Mouse (Mus musculus): ENCODE data around the gene Tsc1. TPM values are rescaled to one million over a fixed set of nuclear protein-coding genes. Genes with fewer than 3 reads are reported as not detected.

The Tsc1 gene
- 8.9 and 10.0 TPM in 2 replicates for polyA plus RNA-seq (2015; fragmentation: Nextera tagmentation; extraction: Ambion mirVana)

- peak within 1 kb of the TSS; percentile 86 for H3K9ac ChIP-seq
- H3K4me1 ChIP-seq (replicated peaks), result peaks cover 49% of the 10 kb centered on the region
- peak; percentile 93 for ATAC-seq (ENCODE audit: insufficient read depth)
- peak within 1 kb of the TSS; percentile 99 for H3K4me3 ChIP-seq (replicated peaks)
- no peaks in the 10 kb centered on the region for H3K36me3 ChIP-seq (replicated peaks)
- H3K4me2 ChIP-seq, result peak within 1 kb of the TSS; percentile 89
- H3K9me3 ChIP-seq (replicated peaks), result no peaks in the 10 kb centered on the region
- WGBS (ENCODE audit: insufficient replicate concordance), result 2% methylated on average over 45 of the region's 47 CpGs
- H3K27ac ChIP-seq (replicated peaks), result peak within 1 kb of the TSS; percentile 91
- no peaks in the 10 kb centered on the region; the same call in 1 of the 2 replicates for H3K27me3 ChIP-seq
Observed at GRCm38 (mm10) chr2:28640461-28641424, at the start of gene Tsc1. Tsc1 (plus strand) TSS chr2:28641228.

- Histone ChIP-seq H3K9me3 (replicated peaks) (no peaks in the 10 kb centered on the region), H3K4me1 (replicated peaks) (peaks cover 39% of the 10 kb centered on the region), H3K4me3 (replicated peaks) (no peak overlapping the region), H3K4me2 (no peak overlapping the region), H3K27ac (replicated peaks) (no peak overlapping the region), H3K9ac (no peak overlapping the region), H3K36me3 (replicated peaks) (no peaks in the 10 kb centered on the region), H3K27me3 (no peaks in the 10 kb centered on the region)
- 28% methylated on average over 2 of the region's 2 CpGs for WGBS (ENCODE audit: insufficient replicate concordance)
- ATAC-seq (ENCODE audit: insufficient read depth), result no peak
Observed at GRCm38 (mm10) chr2:28591479-28591878, 49.5 kb upstream of the Tsc1 start.

- H3K9ac ChIP-seq, result no peak overlapping the region
- peak overlapping the region; percentile 48 for H3K4me2 ChIP-seq
- H3K4me3 ChIP-seq (replicated peaks), result peak overlapping the region; percentile 22; the same call in 1 of the 2 replicates
- no peak for ATAC-seq (ENCODE audit: insufficient read depth)
- H3K4me1 ChIP-seq (replicated peaks), result peaks cover 52% of the 10 kb centered on the region
- no peak overlapping the region for H3K27ac ChIP-seq (replicated peaks)
- no peaks in the 10 kb centered on the region for H3K36me3 ChIP-seq (replicated peaks)
- no peaks in the 10 kb centered on the region for H3K27me3 ChIP-seq
- WGBS (ENCODE audit: insufficient replicate concordance), result 5% methylated on average over 15 of the region's 15 CpGs
- 0 out of 2 replicates have a peak, but pooled peaks cover 3% of the 10 kb centered on the region for H3K9me3 ChIP-seq (replicated peaks)
Observed at GRCm38 (mm10) chr2:28592809-28593208, 48.2 kb upstream of the Tsc1 start.

GRCm38 (mm10) chr2:28596021-28596420, 45.0 kb upstream of the Tsc1 start:
- 14% methylated on average over 7 of the region's 7 CpGs for WGBS (ENCODE audit: insufficient replicate concordance)

GRCm38 (mm10) chr2:28596998-28597397, 44.0 kb upstream of the Tsc1 start:
- WGBS (ENCODE audit: insufficient replicate concordance), result 62% methylated on average over 7 of the region's 7 CpGs
- H3K4me2 ChIP-seq, result peak overlapping the region; percentile 60
- peaks cover 94% of the 10 kb centered on the region for H3K4me1 ChIP-seq (replicated peaks)
- peak overlapping the region; percentile 94 for H3K27ac ChIP-seq (replicated peaks)
- H3K27me3 ChIP-seq, result no peaks in the 10 kb centered on the region
- H3K9me3 ChIP-seq (replicated peaks), result 0 out of 2 replicates have a peak, but pooled peaks cover 3% of the 10 kb centered on the region
- no peaks in the 10 kb centered on the region for H3K36me3 ChIP-seq (replicated peaks)
- no peak overlapping the region for H3K9ac ChIP-seq
- ATAC-seq (ENCODE audit: insufficient read depth), result no peak
- no peak overlapping the region for H3K4me3 ChIP-seq (replicated peaks)

More at GRCm38 (mm10) chr2:28596021-28596420, 45.0 kb upstream of the Tsc1 start:
- Histone ChIP-seq H3K9me3 (replicated peaks) (0 out of 2 replicates have a peak, but pooled peaks cover 3% of the 10 kb centered on the region), H3K9ac (no peak overlapping the region; the same call in 1 of the 2 replicates), H3K4me2 (peak overlapping the region; percentile 2; the same call in 1 of the 2 replicates), H3K27me3 (no peaks in the 10 kb centered on the region), H3K27ac (replicated peaks) (peak overlapping the region; percentile 94), H3K36me3 (replicated peaks) (no peaks in the 10 kb centered on the region), H3K4me1 (replicated peaks) (peaks cover 84% of the 10 kb centered on the region), H3K4me3 (replicated peaks) (no peak overlapping the region)
- peak; percentile 46 for ATAC-seq (ENCODE audit: insufficient read depth)

- peak; percentile 79 for ATAC-seq (ENCODE audit: insufficient read depth)
- H3K4me2 ChIP-seq, result peak overlapping the region; percentile 60
- H3K4me3 ChIP-seq (replicated peaks), result peak overlapping the region; percentile 14
- peak overlapping the region; percentile 94 for H3K27ac ChIP-seq (replicated peaks)
- H3K9ac ChIP-seq, result peak overlapping the region; percentile 58
- H3K36me3 ChIP-seq (replicated peaks), result no peaks in the 10 kb centered on the region
- H3K27me3 ChIP-seq, result no peaks in the 10 kb centered on the region
- WGBS (ENCODE audit: insufficient replicate concordance), result 21% methylated on average over 7 of the region's 7 CpGs
- H3K4me1 ChIP-seq (replicated peaks), result peaks cover 96% of the 10 kb centered on the region
- H3K9me3 ChIP-seq (replicated peaks), result 0 out of 2 replicates have a peak, but pooled peaks cover 3% of the 10 kb centered on the region
Observed at GRCm38 (mm10) chr2:28597733-28598547, 43.1 kb upstream of the Tsc1 start.

- H3K9me3 ChIP-seq (replicated peaks), result 0 out of 2 replicates have a peak, but pooled peaks cover 3% of the 10 kb centered on the region
- peaks cover 98% of the 10 kb centered on the region for H3K4me1 ChIP-seq (replicated peaks)
- H3K4me3 ChIP-seq (replicated peaks), result no peak overlapping the region
- H3K9ac ChIP-seq, result peak overlapping the region; percentile 58
- H3K36me3 ChIP-seq (replicated peaks), result no peaks in the 10 kb centered on the region
- 9% methylated on average over 12 of the region's 12 CpGs for WGBS (ENCODE audit: insufficient replicate concordance)
- peak overlapping the region; percentile 94 for H3K27ac ChIP-seq (replicated peaks)
- ATAC-seq (ENCODE audit: insufficient read depth), result no peak
- peak overlapping the region; percentile 60 for H3K4me2 ChIP-seq
- H3K27me3 ChIP-seq, result no peaks in the 10 kb centered on the region
Observed at GRCm38 (mm10) chr2:28598692-28599568, 42.1 kb upstream of the Tsc1 start.

GRCm38 (mm10) chr2:28599569-28599900, 41.5 kb upstream of the Tsc1 start:
- H3K4me2 ChIP-seq, result peak overlapping the region; percentile 60
- H3K4me1 ChIP-seq (replicated peaks), result peaks cover 97% of the 10 kb centered on the region
- 0 out of 2 replicates have a peak, but pooled peaks cover 3% of the 10 kb centered on the region for H3K9me3 ChIP-seq (replicated peaks)
- WGBS (ENCODE audit: insufficient replicate concordance), result 21% methylated on average over 6 of the region's 6 CpGs
- H3K4me3 ChIP-seq (replicated peaks), result no peak overlapping the region
- H3K27ac ChIP-seq (replicated peaks), result peak overlapping the region; percentile 94
- ATAC-seq (ENCODE audit: insufficient read depth), result no peak
- H3K9ac ChIP-seq, result peak overlapping the region; percentile 58
- H3K36me3 ChIP-seq (replicated peaks), result no peaks in the 10 kb centered on the region
- no peaks in the 10 kb centered on the region for H3K27me3 ChIP-seq

GRCm38 (mm10) chr2:28601720-28602590, 39.1 kb upstream of the Tsc1 start:
- Histone ChIP-seq H3K9ac (peak overlapping the region; percentile 60), H3K36me3 (replicated peaks) (0 out of 2 replicates have a peak, but pooled peaks cover 3% of the 10 kb centered on the region), H3K9me3 (replicated peaks) (0 out of 2 replicates have a peak, but pooled peaks cover 3% of the 10 kb centered on the region), H3K27ac (replicated peaks) (peak overlapping the region; percentile 94), H3K4me1 (replicated peaks) (peaks cover 93% of the 10 kb centered on the region), H3K4me3 (replicated peaks) (peak overlapping the region; percentile 31), H3K27me3 (no peaks in the 10 kb centered on the region), H3K4me2 (peak overlapping the region; percentile 74)
- ATAC-seq (ENCODE audit: insufficient read depth), result peak; percentile 88
- WGBS (ENCODE audit: insufficient replicate concordance), result 20% methylated on average over 12 of the region's 12 CpGs

All from liver, embryonic 15.5 days (tissue).